Mouse (Mus musculus) heart, adult 2 months (tissue): Measurements from ENCODE around the gene Moxd2.

Experiments
- CTCF ChIP-seq: fragments of 200-600 bp; IDR thresholded peaks from 2 replicates; pipeline ENCODE4 v1.8.1; 2022; ENCODE audit warnings: antibody characterized with exemption, mild to moderate bottlenecking, moderate library complexity
- EP300 ChIP-seq: fragments of 200-500 bp; IDR thresholded peaks from 2 replicates; pipeline ENCODE4 v1.6.1; 2011; ENCODE audit warnings: low read depth, low read length, control low read depth; ENCODE audit not compliant: insufficient read depth
- POLR2A ChIP-seq: fragments of 200-500 bp; IDR thresholded peaks from 2 replicates; pipeline ENCODE4 v1.6.1; 2011; ENCODE audit warnings: mild to moderate bottlenecking, low read depth, low read length, control low read depth; ENCODE audit not compliant: insufficient read depth

GRCm38 (mm10) chr6:40891754-40892153, 4.5 kb upstream of the Moxd2 start:
- TF ChIP-seq CTCF (no peak), POLR2A (no peak), EP300 (no peak)
